Mouse (Mus musculus) forelimb bud, embryonic 11.5 days (tissue): Measurements from ENCODE around the gene Timm9.
"Not testable (repeated sequence)": the region's sequence is repeated elsewhere in the genome, so short reads cannot be mapped to it uniquely, and the experiment has no call there.

Source experiments
- DNase-seq: peaks from one replicate; pipeline ENCODE4 v3.0.0-alpha.2; 2012; ENCODE audit warnings: low read depth, low spot score

Timm9 gene

DNA sequence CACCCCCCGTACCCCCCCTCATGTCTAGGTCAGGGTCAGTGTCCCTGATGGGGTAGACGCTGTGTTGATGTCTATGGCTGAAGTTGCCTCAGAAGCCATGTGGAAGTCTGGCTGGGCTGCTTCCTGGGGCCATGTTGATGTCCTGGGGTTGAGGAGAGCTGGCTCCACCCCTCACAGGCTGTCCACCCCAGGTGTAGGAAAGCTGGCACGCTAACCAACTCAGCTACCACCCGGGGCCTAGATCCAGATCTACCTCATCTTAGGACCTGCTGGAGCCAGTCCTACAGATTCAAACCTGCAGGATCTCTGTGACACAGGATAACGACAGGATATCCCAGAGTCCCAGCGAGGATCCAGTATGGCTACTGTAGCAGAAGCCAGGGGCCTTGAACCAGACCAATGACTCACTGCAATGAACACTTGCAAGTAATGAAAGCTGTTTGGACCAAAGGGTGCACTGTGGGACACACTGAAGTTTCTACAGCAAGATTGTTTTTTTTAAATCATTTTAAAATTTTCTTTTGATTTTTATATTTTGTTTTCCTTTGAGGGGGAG lies 29.2 kb downstream of the Timm9 start:
- DNase-seq: no peak

GRCm38 (mm10) chr12:71104275-71104674 lies 32.2 kb downstream of the Timm9 start:
- DNase-seq: not testable (repeated sequence)

GRCm38 (mm10) chr12:71086331-71086730 lies 50.2 kb downstream of the Timm9 start:
- DNase-seq: no peak
